Mouse (Mus musculus) monocyte, adult 5-6 weeks (primary cell): ENCODE measurements around the gene Nxnl1. TPM values are rescaled to one million over a fixed set of nuclear protein-coding genes. Genes with fewer than 3 reads are reported as not detected.

Source experiments
- ATAC-seq: fragments of 153-309, 156-312 bp; replicated peaks from 2 replicates; pipeline ENCODE4 v1.8.0; 2017; ENCODE audit warnings: mild to moderate bottlenecking; ENCODE audit not compliant: low TSS enrichment, insufficient number of reproducible peaks, severe bottlenecking, poor library complexity, low FRiP score
- total RNA-seq: library from RNA; stranded (forward); fragments of 200-1000, 200-491, 200-594 nt; gene quantifications from 3 replicates; pipeline ENCODE4 v1.2.3, GENCODE M21; 2017

Gene Nxnl1
- total RNA-seq, result not detected in 3 replicates

DNA sequence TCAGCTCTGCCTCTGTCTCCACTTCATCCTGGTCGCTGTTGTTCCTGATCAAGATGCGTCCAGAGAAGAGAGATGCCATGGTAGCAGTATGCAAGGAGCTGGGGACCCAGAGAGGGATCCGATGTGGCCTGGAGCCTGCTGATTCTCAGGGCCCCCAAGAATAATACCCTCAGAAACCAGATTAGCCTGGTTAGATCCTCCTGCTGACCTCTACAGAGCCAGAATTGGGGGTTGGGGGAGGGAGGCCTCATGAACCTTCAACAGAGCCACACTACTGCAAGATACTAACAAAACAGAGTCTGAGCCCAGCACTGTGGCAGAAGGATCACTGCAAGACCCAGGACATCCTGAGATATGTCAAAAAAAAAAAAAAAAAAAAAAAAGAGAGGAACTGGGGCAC is at the start of gene Nxnl1:
Nxnl1 (minus strand) TSS at position 101 of the 400 bp plus-strand sequence.
- ATAC-seq, result no peak

DNA sequence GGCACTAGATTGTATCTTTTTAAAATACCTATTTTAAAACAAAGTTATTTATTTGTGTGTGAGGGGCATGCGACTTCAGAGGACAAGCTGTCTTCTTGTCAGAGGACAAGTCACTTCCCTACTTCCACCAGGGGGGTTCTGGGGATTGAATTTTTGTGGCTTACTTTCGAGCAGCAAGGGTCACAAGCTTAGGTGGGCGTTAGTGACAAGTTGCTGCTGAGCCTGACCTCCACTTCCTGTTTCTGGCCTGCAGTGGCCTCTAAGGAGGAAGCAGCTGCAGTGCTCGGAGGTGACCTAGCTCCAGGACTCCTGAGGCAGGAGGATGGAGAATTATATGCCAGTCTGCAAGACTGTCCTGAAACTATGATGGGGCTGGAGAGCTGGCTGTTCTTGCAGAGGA is 47.0 kb upstream of the Nxnl1 start:
- ATAC-seq, result peak; percentile 54

DNA sequence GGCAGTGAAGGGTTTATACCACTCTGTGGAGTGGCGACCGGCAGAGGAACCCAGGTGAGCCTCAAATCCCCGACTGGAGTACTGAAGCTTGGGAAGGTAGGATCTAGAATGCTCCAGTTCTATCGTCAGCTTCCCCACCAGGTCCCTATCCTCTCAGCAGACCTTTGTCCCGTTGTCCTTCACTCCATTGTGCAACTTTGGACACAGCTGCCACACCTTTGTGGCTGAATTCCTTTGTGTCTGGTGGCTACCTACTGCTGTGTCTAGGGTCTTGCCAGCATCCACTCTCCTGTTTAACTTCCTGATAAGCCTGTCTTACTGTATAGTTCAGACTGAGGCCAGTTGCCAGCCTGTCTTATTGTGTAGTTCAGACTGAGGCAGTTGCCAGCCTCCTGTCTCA is 45.7 kb upstream of the Nxnl1 start:
- ATAC-seq, result no peak

DNA sequence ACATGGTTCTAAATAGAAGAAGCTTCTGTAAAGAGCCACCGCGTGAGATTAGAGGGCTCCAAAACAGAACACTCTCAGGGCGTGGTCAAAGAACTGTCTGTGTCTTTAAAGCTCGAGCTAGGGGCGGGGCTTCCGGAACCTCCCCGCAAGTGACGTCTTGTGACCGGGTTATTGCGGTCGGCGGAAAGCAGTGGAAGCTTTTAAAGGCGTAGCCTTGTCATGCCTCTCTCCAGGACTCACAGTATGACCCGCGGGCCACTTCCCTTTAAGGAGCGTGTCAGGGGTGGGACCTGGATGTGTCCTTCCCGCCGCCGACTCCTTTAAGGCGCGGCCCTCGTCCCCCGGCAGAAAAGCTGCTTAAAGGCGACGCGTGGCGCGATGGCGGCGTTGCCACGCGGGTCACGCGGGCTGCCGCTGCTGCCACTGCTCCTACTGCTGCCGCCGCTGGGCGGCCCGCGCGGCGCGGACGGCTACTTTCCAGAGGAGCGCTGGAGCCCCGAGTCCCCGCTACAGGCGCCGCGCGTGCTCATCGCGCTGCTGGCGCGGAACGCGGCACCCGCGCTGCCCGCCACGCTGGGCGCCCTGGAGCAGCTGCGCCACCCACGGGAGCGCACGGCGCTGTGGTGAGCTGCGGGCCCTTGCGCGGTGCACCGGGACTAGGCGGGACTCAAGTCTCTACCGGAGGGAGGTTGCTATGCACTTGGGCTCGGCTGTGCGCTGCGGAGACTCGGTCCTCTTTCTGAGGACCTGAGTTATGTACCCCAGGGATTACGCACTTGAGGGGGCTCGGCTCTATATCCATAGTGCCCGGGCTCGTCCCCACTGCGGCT is 44.6 kb upstream of the Nxnl1 start, which contains the start of gene Colgalt1:
Colgalt1 (plus strand) TSS at position 177 of the 830 bp plus-strand sequence.
- ATAC-seq, result peak; percentile 97

DNA sequence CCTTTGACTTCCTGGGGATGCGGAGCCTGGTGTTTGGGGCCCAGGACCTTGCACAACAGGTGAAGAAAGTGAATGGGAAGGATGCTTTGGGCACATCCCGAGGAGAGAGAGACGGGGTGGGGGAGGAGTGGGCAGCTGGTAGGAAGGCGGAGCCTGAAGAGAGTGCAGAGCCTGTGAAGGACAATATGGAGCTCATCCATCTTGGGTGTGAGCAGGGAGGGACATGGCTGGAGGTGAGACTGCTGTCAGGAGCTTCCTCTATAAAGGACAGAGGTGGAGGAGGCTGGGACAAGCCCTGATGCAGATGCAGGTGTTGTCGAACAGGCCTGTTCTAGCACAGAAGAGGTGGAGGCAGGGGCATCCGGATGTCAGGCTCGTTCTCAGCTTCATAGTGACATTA is 37.6 kb upstream of the Nxnl1 start:
- no peak for ATAC-seq

DNA sequence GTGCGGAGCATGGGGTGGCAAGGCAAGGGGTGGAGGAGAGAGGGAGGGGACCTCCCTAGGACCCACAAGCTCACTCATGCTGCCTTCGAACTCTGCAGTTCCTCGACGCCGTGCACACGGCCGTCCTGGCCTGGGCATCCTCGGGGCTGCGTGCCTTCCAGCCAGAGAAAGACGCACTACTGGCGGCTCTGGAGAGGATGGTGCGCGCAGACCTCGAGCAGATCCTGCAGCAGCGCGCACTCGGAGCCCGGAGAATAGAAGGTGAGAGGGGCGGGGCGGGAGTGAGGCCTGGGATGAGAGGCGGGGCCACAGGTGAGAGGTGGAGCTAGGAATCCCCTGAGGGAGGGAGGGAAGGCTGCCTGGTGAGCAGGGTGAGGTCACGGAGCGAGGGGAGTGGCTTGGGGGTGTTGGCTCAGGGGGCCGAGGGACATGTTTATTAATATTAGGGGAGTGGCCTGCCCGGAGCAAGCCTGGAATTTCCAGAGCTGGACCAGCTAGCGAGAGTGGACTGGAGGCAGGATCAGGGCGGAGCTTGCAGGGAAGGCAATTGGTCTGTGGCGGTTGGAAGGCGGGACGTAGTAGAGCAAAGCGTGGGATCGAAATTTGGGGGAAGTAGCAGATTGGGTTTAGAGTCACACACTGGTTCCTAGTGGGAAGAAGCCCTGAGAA is 36.4 kb upstream of the Nxnl1 start:
- no peak for ATAC-seq

DNA sequence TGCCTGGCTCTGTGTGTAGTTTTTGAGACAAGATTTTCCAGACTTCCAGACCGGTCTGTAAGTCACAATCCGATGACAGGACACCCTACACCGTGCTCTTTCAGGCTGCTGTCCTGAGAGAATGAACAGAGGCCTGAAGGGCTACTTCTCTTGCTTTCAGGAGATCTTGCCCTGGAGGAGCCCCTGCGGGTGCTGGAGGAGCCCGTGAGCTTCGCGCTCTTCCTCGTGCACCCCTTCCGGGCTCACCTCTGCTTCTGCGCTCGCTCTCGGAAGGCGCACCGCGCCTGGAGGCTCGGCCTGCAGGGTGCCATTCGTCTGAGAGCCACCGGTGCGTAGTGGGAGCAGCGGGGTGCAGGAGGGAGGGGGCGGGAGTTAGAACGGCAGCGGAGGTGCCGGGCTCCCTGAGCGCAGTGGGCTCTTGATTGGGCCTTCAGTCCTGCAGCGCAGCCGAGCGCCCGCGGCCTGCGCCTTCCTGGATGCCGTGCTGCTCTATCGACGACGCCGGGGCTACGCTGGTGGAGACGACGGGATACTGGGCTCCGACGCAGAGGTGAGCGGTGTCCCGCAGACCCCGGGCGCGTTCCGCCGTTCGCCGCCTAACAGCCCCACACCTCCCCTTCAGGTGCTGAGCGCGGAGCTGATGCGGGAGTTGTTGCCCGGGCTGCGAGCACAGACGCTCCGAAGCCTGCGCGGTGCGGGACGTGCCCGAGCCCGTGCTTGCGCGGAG is 35.7 kb upstream of the Nxnl1 start:
- ATAC-seq, result no peak

DNA sequence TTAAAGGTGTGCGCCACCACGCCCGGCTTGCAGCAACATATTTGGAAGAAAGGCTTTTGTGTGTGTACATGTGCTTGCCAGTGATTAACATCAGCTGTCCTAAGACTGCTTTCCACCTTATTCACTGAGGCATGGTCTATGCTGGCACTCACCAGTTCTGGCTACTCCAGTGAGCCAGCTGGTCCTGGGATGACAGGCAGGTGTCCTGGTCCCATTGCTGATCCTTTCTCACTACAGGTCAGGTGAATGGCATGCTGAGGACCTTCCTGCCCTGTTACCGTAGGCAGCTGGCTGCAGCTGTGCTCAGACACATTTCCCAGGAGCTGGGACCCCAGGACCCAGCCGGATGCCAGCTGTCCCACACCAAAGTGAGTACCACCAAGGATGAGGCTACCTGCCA is 32.4 kb upstream of the Nxnl1 start:
- ATAC-seq, result no peak

DNA sequence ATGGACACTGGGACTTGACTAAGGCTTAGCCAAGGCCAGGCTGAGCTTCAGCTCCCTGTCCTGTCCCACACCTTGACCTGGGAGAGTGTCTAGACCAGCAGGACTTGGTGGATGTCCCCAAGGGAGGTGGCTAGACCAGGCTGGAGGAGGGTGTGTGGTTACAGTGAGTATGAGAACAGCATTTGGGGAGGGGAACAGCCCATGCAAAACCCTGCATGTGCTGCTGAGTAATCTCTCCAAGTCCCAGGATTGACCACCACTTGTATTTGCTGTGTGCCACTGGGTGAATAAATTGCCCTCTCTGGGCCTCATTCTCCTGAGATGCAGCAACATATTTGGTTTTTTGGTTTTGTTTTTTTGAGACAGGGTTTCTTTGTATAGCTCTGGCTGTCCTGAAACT is 32.0 kb upstream of the Nxnl1 start:
- ATAC-seq, result no peak

DNA sequence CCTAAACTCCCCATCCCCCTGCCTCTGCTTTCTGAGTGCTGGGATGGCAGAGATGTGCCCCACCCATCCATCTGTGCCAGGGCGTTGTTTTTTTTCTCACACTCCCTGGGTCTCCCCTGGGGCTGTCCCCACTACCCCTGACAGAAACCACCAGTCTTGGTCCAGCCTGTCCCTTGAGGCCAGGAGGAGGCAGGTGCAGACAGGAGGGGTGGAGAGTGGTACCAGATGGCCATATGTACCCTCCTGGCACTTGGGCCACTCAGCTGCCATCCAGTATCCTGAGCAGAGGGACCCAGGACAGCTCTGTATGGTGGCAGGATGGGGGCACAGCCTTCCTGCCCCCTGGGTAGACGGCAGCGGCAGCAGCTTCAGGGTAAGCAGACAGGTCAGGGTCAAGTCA is 31.1 kb upstream of the Nxnl1 start, which contains the start of gene Fam129c:
Fam129c (plus strand) TSS at position 198 of the 400 bp plus-strand sequence.
- ATAC-seq, result no peak

DNA sequence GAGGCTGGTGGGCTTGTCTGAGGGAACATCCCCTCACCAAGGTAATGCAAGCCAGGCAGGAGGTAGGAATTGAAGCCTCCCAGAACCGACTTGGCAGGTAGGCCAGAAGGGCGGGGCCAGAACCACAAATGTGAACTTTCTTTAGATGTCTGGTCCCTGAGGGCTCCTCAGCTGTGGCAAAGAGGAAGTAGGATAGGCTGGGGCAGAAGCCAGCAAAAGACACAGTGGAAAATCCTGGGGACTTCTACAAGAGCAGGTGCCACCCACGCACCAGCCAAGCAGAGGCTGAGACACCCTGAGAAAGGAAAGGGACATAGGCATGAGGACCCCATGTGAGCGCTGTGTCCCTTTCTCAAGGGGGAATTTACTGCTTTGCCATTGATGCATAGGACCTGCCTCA is 30.4 kb upstream of the Nxnl1 start:
- ATAC-seq, result no peak

DNA sequence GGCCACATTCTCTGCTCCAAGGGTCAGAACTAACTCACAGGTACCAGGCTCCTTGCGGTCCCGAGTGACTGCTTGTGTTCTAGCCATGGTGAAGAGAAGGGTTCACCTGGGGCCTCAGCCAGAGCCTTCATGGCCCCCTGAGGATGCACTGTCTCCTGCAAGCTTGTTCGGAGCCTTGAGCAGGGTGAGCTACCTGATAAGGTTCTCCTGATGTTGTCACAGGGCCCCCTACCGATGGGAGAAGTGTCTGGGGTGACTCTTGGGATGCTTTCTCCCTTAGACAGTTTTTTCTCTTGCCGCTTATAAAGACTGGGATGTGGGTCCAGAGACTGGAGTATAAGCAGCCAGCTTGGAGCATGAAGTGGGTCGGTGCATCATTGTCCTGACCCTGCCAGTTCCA is 30.0 kb upstream of the Nxnl1 start:
- ATAC-seq, result no peak

DNA sequence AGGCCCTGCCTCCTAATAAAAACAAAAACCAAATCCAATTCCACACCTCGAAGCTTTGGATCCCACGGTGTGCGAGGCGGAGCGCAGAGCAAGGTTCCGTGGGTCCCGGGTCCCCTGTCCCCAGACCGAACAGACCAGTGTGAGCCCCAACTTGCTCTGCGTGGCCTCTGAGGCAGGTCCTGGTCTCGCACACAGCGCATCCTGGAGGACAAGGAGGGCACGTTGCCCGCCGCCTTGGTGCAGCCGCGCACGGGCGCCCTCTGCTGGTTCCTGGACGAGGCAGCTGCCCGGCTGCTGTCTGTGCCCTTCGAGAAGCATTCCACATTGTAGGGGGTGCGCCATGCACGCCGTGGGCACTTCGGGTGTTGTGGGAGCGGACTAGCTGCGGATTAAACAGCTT is 29.5 kb upstream of the Nxnl1 start:
- peak; percentile 33; the same call in 1 of the 2 replicates for ATAC-seq

DNA sequence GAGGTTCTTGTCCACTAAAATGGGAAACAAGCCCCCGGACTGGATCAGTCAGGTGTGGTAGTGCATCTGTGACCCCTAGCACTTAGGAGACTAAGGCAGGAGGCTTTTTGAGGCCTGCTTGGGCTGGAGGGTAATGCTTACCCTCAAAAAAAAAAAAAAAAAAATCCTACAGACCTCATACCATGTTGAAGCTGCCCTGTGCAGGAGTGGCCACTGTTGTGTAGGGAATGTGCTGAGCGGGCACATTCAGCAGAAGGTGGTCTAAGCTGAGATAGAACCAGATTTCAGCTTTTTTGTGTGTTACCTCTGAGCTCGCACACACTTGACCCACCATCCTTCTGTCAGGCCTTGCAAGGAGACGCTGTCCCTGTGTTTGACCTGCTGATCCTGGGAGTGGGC is 27.9 kb upstream of the Nxnl1 start:
- ATAC-seq, result no peak

DNA sequence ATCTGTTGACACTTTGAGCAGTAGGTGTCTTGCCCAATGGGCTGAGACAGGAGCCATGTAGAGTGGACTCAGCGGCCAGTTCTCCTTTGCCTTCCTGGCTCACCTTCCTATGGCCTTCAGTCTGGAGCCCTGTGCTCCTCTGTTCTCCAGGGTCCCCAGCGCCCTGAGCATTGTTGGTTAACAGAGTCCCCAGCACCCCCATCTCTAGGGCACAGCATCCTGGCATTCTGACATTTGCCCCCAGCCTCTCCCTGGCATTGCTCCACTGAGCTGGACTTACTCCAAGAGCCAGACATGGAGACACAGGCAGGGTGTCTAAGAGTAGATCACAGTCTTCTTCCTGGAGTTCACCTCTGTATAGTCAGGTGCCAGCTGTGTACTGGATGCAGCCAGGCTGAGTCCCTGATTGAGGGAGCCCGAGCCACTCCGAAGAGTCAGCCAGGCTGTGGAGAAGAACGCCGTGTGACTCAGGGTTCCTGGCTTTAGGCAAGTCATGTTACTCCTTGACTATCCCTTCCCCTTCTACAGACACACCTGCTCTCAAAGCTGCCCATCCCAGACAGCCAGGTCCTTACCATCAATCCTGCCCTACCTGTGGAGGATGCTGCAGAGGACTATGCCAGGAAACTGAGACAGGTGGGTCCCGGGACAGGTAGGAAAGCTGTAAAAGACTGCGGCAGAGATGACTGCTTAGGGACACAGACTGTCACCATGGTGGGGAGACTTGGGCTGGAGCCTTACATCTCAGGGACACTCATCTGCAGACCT is 27.3 kb upstream of the Nxnl1 start:
- no peak for ATAC-seq

DNA sequence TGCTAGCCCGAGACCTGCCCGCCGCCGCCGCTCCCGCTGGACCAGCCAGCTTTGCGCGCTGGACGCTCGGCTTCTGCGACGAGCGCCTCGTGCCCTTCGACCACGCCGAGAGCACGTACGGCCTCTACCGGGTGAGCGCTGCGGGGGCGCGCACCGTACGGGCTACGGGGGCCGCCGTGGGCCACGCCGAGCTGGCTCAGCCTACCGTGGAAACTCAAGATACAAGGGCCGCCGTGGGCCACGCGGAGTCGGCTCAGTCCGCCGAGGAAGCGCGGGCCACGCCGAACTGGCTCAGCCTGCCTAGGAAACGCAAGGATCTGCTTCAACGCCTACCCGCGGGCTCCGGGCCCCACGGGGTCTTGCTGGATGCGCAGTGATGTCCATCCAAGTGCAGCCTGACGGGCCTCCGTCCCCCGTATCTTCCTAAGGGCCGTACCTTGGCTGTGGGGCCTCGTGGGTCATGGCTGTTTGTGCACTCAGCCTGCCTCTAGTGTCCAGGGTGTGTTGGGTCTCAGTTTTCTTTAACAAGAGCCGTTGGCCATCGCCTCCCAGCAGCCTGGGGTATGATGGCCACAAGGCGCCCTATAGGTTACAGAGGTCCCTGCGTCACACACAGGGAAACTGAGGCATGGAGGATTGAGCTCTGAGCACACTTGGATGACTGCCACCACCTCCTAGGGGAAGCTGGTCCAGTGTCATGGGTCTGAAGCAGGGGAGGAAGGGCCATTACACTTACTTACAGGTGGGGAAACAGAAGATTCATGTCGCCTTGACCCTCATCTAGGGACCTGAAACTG is 26.2 kb upstream of the Nxnl1 start:
- no peak for ATAC-seq

DNA sequence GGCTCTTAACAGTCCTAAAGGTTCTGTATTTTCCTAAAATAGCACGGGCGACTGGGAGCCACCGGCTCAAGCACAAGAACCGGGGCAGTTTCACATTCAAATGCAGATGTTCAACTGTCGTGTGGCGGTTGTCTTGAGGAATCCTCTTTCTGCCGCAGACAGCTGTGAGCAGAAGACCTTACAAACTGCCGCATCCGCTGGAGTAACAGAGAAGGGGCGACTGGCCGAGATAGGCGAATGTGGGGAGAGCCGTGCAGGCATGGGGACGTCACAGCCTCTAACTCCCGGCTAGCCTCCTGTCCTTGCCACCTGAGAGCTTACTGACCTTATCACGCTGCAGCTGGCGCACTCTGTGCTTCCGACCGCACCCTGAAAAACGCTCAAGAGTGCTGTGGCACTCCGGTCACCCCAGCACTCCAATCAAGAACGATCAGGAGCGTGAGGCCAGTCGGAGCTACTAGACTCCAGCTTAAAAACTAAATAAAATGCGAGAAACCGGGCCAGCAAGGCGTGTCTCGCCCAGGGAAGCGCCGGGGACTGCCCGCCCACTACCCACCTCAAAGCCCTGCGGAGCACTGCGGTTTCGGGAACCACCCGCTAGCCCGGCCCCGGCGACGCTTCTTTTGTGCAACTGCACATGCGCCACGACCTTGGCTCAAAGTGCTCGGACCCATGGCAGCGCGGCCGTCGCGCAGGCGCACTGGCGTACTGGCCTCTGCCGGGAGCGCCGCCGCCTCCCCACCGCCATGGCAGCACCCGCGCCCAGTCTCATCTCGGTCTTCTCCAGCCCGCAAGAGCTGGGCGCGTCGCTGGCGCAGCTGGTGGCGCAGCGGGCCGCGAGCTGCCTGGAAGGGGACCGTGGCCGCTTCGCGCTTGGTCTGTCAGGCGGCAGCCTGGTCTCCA is 25.3 kb upstream of the Nxnl1 start, which contains the start of gene Pgls:
Pgls (plus strand) TSS at position 706 of the 903 bp plus-strand sequence.
- peak; percentile 51 for ATAC-seq
